Mouse (Mus musculus): Measurements from ENCODE around the gene Stxbp6. TPM values are rescaled to one million over a fixed set of nuclear protein-coding genes. Genes with fewer than 3 reads are reported as not detected.

Gene Stxbp6
- polyA plus RNA-seq, 1 experiment from 2014 or later = 6.9 TPM

DNA sequence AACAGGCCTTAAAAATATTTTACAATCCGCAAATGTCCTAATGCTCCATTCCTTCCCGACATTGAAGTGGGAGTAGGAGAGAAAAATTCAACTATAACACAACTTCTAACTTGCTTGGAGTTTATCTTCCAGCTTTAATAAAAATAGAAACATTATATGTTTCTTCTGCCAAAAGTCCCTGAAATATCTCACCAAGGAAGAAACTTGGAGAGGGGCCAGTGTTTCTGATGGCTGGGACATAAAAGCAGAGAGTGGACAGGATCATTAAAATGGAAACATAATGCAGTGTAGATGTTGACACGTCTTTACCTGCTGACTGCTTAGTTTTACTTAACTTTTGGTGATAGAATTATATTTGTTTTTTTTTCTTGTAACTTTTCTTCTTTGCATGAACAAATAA lies 99.2 kb downstream of the Stxbp6 start:
- Histone ChIP-seq H3K4me3 (ENCODE audit: low read depth, low read length) (no peak overlapping the region), H3K4me2 (ENCODE audit: low read length) (no peak overlapping the region), H3K9ac (ENCODE audit: low read length) (no peak overlapping the region), H3K27ac (ENCODE audit: low read depth, low read length) (no peak overlapping the region), H3K36me3 (ENCODE audit: control insufficient read depth, insufficient read depth, low read length) (no peaks in the 10 kb centered on the region), H3K27me3 (replicated peaks; ENCODE audit: control insufficient read depth, insufficient read depth, low read length) (no peaks in the 10 kb centered on the region), H3K9me3 (replicated peaks; ENCODE audit: control insufficient read depth, low read length) (no peaks in the 10 kb centered on the region), H3K4me1 (ENCODE audit: control insufficient read depth, insufficient read depth, low read length) (no peaks in the 10 kb centered on the region)
- ATAC-seq = no peak
- no peak for DNase-seq (ENCODE audit: low spot score)
- WGBS = 90% methylated on average over 3 of the region's 3 CpGs

- 93% methylated on average over 2 of the region's 2 CpGs for WGBS
- Histone ChIP-seq H3K4me1 (ENCODE audit: control insufficient read depth, insufficient read depth, low read length) (no peaks in the 10 kb centered on the region), H3K36me3 (ENCODE audit: control insufficient read depth, insufficient read depth, low read length) (no peaks in the 10 kb centered on the region), H3K27ac (ENCODE audit: low read depth, low read length) (no peak overlapping the region), H3K9ac (ENCODE audit: low read length) (no peak overlapping the region), H3K4me3 (ENCODE audit: low read depth, low read length) (no peak overlapping the region), H3K9me3 (replicated peaks; ENCODE audit: control insufficient read depth, low read length) (no peaks in the 10 kb centered on the region), H3K27me3 (replicated peaks; ENCODE audit: control insufficient read depth, insufficient read depth, low read length) (no peaks in the 10 kb centered on the region), H3K4me2 (ENCODE audit: low read length) (no peak overlapping the region)
- DNase-seq (ENCODE audit: low spot score) = no peak
- no peak for ATAC-seq
Measured at GRCm38 (mm10) chr12:44971477-44971876, 103.0 kb downstream of the Stxbp6 start.

- DNase-seq (ENCODE audit: low spot score) (no peak), ATAC-seq (no peak)
- H3K27ac ChIP-seq (ENCODE audit: low read depth, low read length) = no peak overlapping the region
- no peak overlapping the region for H3K4me3 ChIP-seq (ENCODE audit: low read depth, low read length)
- no peaks in the 10 kb centered on the region for H3K27me3 ChIP-seq (replicated peaks; ENCODE audit: control insufficient read depth, insufficient read depth, low read length)
- no peaks in the 10 kb centered on the region for H3K4me1 ChIP-seq (ENCODE audit: control insufficient read depth, insufficient read depth, low read length)
- no peak overlapping the region for H3K4me2 ChIP-seq (ENCODE audit: low read length)
- no peaks in the 10 kb centered on the region for H3K9me3 ChIP-seq (replicated peaks; ENCODE audit: control insufficient read depth, low read length)
- H3K36me3 ChIP-seq (ENCODE audit: control insufficient read depth, insufficient read depth, low read length) = no peaks in the 10 kb centered on the region
- H3K9ac ChIP-seq (ENCODE audit: low read length) = no peak overlapping the region
- whole genome bisulfite sequencing = 89% methylated on average over 1 of the region's 1 CpGs
Measured at GRCm38 (mm10) chr12:44967448-44967847, 107.1 kb downstream of the Stxbp6 start.

DNA sequence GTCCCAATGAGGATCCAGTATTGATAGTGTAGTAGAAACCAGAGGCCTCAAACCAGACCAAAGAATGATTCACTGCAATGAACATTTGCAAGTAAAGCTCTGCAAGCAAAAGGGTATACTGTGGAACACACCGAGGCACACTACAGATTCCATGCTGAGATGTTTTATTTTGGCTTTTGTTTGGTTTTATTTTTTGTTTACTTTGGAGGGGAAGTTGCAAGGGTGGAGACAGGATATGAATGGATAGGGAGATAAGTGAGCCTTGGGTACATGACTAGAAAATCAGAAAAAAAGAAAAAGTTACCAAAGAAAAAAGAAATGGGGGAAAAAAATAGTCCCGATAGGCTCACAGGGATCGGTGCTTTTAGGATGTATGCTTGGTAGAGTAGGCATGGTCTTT lies 117.0 kb downstream of the Stxbp6 start:
- DNase-seq (ENCODE audit: low spot score) (no peak), ATAC-seq (no peak)
- no peak overlapping the region for H3K4me2 ChIP-seq (ENCODE audit: low read length)
- 91% methylated on average over 3 of the region's 3 CpGs for WGBS
- H3K4me3 ChIP-seq (ENCODE audit: low read depth, low read length) = no peak overlapping the region
- H3K9me3 ChIP-seq (replicated peaks; ENCODE audit: control insufficient read depth, low read length) = no peaks in the 10 kb centered on the region
- H3K27me3 ChIP-seq (replicated peaks; ENCODE audit: control insufficient read depth, insufficient read depth, low read length) = no peaks in the 10 kb centered on the region
- no peak overlapping the region for H3K9ac ChIP-seq (ENCODE audit: low read length)
- H3K36me3 ChIP-seq (ENCODE audit: control insufficient read depth, insufficient read depth, low read length) = no peaks in the 10 kb centered on the region
- no peak overlapping the region for H3K27ac ChIP-seq (ENCODE audit: low read depth, low read length)
- no peaks in the 10 kb centered on the region for H3K4me1 ChIP-seq (ENCODE audit: control insufficient read depth, insufficient read depth, low read length)

DNA sequence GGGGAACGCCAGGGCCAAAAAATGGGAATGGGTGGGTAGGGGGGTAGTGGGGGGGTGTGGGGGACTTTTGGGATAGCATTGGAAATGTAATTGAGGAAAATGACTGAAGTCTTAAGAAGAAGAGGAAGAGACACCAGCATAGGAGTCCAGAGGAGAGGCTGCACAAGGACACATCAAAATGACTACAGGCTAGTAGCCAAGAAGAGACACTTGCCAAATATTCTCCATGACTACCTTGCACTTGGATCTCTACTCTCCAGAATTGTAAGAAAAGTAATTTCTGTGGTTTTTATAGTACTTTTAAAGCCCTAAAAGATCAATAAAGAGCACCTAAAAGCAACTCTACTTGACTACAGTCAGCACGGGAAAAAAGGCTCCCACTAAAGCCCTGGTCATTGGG lies 121.4 kb downstream of the Stxbp6 start:
- H3K4me2 ChIP-seq (ENCODE audit: low read length) = no peak overlapping the region
- no peaks in the 10 kb centered on the region for H3K27me3 ChIP-seq (replicated peaks; ENCODE audit: control insufficient read depth, insufficient read depth, low read length)
- no peak overlapping the region for H3K4me3 ChIP-seq (ENCODE audit: low read depth, low read length)
- WGBS = 90% methylated on average over 2 of the region's 2 CpGs
- no peaks in the 10 kb centered on the region for H3K9me3 ChIP-seq (replicated peaks; ENCODE audit: control insufficient read depth, low read length)
- no peak overlapping the region for H3K9ac ChIP-seq (ENCODE audit: low read length)
- no peaks in the 10 kb centered on the region for H3K36me3 ChIP-seq (ENCODE audit: control insufficient read depth, insufficient read depth, low read length)
- no peak overlapping the region for H3K27ac ChIP-seq (ENCODE audit: low read depth, low read length)
- DNase-seq (ENCODE audit: low spot score) = no peak
- ATAC-seq = no peak
- H3K4me1 ChIP-seq (ENCODE audit: control insufficient read depth, insufficient read depth, low read length) = no peaks in the 10 kb centered on the region

- Histone ChIP-seq H3K4me3 (ENCODE audit: low read depth, low read length) (no peak overlapping the region), H3K27ac (ENCODE audit: low read depth, low read length) (no peak overlapping the region), H3K4me2 (ENCODE audit: low read length) (no peak overlapping the region), H3K4me1 (ENCODE audit: control insufficient read depth, insufficient read depth, low read length) (no peaks in the 10 kb centered on the region), H3K27me3 (replicated peaks; ENCODE audit: control insufficient read depth, insufficient read depth, low read length) (no peaks in the 10 kb centered on the region), H3K9me3 (replicated peaks; ENCODE audit: control insufficient read depth, low read length) (no peaks in the 10 kb centered on the region), H3K36me3 (ENCODE audit: control insufficient read depth, insufficient read depth, low read length) (no peaks in the 10 kb centered on the region), H3K9ac (ENCODE audit: low read length) (no peak overlapping the region)
- DNase-seq (ENCODE audit: low spot score) (no peak), ATAC-seq (no peak)
- 95% methylated on average over 3 of the region's 3 CpGs for WGBS
Measured at GRCm38 (mm10) chr12:44952072-44952471, 122.4 kb downstream of the Stxbp6 start.

GRCm38 (mm10) chr12:44950559-44950958 lies 124.0 kb downstream of the Stxbp6 start:
- no peak for ATAC-seq
- 94% methylated on average over 2 of the region's 2 CpGs for WGBS
- no peak overlapping the region for H3K27ac ChIP-seq (ENCODE audit: low read depth, low read length)

GRCm38 (mm10) chr12:44947823-44948222 lies 126.7 kb downstream of the Stxbp6 start:
- H3K4me2 ChIP-seq (ENCODE audit: low read length) = no peak overlapping the region
- H3K9ac ChIP-seq (ENCODE audit: low read length) = no peak overlapping the region
- DNase-seq (ENCODE audit: low spot score) (no peak), ATAC-seq (no peak)
- no peak overlapping the region for H3K27ac ChIP-seq (ENCODE audit: low read depth, low read length)
- no peaks in the 10 kb centered on the region for H3K9me3 ChIP-seq (replicated peaks; ENCODE audit: control insufficient read depth, low read length)
- H3K4me3 ChIP-seq (ENCODE audit: low read depth, low read length) = no peak overlapping the region
- H3K36me3 ChIP-seq (ENCODE audit: control insufficient read depth, insufficient read depth, low read length) = no peaks in the 10 kb centered on the region
- no peaks in the 10 kb centered on the region for H3K4me1 ChIP-seq (ENCODE audit: control insufficient read depth, insufficient read depth, low read length)
- 86% methylated on average over 5 of the region's 5 CpGs for WGBS
- H3K27me3 ChIP-seq (replicated peaks; ENCODE audit: control insufficient read depth, insufficient read depth, low read length) = no peaks in the 10 kb centered on the region

More at GRCm38 (mm10) chr12:44950559-44950958, 124.0 kb downstream of the Stxbp6 start:
- no peaks in the 10 kb centered on the region for H3K27me3 ChIP-seq (replicated peaks; ENCODE audit: control insufficient read depth, insufficient read depth, low read length)
- H3K9me3 ChIP-seq (replicated peaks; ENCODE audit: control insufficient read depth, low read length) = no peaks in the 10 kb centered on the region
- DNase-seq (ENCODE audit: low spot score) = no peak
- H3K36me3 ChIP-seq (ENCODE audit: control insufficient read depth, insufficient read depth, low read length) = no peaks in the 10 kb centered on the region
- H3K4me2 ChIP-seq (ENCODE audit: low read length) = no peak overlapping the region
- H3K4me1 ChIP-seq (ENCODE audit: control insufficient read depth, insufficient read depth, low read length) = no peaks in the 10 kb centered on the region
- no peak overlapping the region for H3K4me3 ChIP-seq (ENCODE audit: low read depth, low read length)
- no peak overlapping the region for H3K9ac ChIP-seq (ENCODE audit: low read length)

GRCm38 (mm10) chr12:44940325-44940724 lies 134.2 kb downstream of the Stxbp6 start:
- WGBS = 88% methylated on average over 4 of the region's 4 CpGs
- no peaks in the 10 kb centered on the region for H3K9me3 ChIP-seq (replicated peaks; ENCODE audit: control insufficient read depth, low read length)
- no peak overlapping the region for H3K4me3 ChIP-seq (ENCODE audit: low read depth, low read length)
- H3K4me2 ChIP-seq (ENCODE audit: low read length) = no peak overlapping the region
- no peaks in the 10 kb centered on the region for H3K4me1 ChIP-seq (ENCODE audit: control insufficient read depth, insufficient read depth, low read length)
- H3K27me3 ChIP-seq (replicated peaks; ENCODE audit: control insufficient read depth, insufficient read depth, low read length) = no peaks in the 10 kb centered on the region
- no peak overlapping the region for H3K27ac ChIP-seq (ENCODE audit: low read depth, low read length)
- H3K36me3 ChIP-seq (ENCODE audit: control insufficient read depth, insufficient read depth, low read length) = no peaks in the 10 kb centered on the region
- no peak overlapping the region for H3K9ac ChIP-seq (ENCODE audit: low read length)
- no peak for ATAC-seq
- DNase-seq (ENCODE audit: low spot score) = no peak

Measured in forebrain, embryonic 14.5 days (tissue).